Mouse (Mus musculus) adrenal gland (tissue): ENCODE data around the gene 4930523C07Rik.

Experiments
- intact Hi-C: fragments of 180-260 bp; cut with DNase I; formaldehyde crosslinking; loops from one replicate; pipeline ENCODE4 v1.15.1; 2025

The 4930523C07Rik gene

DNA sequence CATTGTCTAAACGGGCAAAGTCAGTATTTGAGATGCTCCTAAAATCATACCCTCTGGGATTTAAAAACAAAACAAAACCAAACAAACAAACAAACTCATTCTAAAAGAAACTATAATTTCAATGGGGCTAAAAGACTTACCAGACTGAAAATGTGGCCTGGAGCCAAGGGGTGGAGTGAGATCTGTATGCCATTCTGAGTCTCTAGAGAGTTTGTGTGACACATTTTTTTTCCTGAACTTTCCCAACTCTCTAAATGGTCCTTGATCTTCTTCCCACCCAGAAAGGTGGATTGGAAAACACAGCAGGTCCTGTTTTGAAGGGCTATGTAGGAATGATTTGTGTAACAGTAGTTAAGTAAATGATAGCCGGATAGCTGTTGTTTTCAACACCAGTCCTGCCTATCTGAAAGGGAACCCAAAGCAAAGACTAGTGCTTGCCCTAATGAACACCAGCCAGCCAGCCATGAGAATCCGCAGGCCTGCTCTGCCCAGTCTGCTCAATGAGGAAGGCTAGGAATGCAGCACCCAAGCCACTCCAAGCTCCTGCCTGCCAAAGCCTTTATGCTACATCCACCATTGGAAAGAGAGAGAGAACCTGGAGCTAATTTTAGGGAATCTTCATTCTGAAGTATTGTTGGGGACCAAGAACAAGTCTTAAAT, 1.0 kb downstream of the 4930523C07Rik start:
- intact Hi-C loops, result no loop called here

DNA sequence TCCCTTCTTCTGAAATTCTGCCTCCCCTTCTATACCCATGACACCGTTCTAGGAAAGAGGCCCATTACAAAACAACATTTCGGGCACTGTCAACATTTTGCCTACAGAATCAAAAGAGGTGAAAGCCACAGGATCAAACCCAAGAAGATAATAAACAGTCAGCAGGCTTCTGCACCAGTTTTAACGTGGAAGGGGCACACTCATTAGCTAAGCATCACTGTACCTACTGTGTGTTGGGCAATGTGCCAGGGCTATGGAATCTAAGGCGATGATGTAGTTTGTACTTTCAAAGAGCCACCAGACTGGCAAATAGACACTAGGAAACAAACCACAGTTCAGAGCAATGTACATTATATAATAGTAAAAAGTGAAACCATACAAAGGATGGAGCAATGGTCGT, 1.8 kb downstream of the 4930523C07Rik start:
- intact Hi-C loops, result no loop called here

DNA sequence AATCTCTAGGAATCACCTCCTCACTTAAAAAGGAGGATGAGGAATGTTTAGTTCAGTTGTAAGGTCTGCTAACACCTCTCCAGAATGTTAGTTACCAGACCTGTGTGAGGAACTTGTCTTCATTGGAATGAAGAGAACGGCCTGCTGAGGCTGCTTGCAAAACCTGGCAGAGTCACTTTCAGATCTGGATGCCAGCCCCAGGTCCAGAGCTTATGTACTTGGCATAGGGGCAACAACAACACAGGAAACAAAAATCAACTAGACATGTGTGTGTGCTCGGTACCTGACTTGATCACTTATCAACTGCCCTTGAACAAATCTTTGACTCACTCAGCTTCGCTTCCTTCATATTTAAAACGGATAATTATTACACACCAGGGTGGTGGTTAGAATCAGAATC, 2.6 kb downstream of the 4930523C07Rik start:
- intact Hi-C loops, result no loop called here

DNA sequence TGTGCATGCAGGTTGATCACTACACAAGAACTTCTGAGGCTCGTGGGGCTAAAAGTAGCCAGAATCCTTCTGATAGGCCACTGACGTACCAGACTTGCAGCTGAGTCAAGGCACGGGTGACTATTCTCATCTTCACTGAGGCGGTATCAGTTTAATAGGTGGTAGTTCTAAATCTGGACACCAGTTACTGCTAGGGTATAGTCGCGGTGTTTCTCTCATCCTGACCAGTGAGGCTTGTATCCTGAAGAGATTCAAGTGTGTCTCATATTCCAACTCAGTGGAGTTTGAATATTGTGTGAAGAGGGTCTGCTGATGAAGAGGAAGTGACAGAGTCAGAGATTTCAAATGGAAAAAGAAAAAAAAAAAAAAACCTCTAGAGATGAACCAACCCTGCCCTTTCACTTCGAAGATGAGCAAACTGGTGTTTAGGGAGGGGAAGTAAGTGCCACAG, 3.3 kb downstream of the 4930523C07Rik start:
- intact Hi-C loops, result no loop called here

DNA sequence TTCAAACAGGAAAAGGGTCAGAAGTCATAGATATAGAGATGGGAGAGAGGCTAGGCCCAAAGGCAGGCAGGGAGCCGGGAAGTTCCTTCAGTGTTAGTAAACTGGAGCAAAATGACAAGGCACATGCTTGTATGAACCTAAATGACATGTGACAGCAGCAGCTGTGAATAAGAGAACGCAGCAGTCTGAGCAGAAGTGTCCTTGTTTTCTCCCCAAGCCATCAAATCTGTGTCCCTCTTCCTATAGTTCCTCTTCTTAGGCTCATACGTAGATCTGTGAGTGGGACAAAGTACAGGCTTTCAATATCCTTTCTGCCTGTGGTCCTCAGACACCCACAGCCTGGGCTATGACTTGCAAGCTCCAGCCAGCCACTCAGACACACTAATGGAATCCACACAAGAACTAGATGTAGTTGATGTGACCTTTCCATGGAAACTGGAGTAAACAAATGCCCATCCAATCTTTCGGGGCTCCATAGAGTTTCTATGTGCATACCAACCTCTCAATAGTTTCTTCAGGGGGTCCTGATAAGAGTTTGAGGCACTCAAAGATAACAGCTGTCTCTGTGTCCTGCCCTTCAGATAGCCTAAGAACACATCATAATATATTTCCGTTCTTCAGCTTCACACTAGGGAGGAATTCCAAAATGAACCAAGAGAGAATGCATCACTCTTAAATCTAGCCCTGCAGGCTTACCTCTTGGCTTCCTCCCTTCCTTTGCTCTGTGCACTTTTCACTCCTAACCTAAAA, 5.1 kb downstream of the 4930523C07Rik start:
- intact Hi-C loops, result no loop called here

DNA sequence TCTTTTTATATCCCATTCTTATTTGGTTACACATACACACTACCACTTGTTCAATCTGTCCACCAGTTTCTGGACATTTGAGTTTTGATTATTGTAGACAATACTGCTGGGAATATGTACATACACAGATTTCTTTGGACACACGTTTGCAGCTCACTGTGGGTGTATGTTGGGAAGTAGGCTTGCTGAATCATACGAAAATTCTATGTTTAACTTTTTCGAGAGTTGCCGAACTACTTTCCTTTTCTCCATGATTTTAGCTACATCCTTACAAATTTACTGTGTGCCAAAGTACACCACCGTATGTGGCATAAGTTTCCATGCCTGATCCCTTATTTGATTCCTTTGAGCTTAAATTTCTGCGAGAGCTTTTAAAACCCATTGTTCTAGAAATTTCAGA, 6.7 kb downstream of the 4930523C07Rik start:
- intact Hi-C loops, result no loop called here

DNA sequence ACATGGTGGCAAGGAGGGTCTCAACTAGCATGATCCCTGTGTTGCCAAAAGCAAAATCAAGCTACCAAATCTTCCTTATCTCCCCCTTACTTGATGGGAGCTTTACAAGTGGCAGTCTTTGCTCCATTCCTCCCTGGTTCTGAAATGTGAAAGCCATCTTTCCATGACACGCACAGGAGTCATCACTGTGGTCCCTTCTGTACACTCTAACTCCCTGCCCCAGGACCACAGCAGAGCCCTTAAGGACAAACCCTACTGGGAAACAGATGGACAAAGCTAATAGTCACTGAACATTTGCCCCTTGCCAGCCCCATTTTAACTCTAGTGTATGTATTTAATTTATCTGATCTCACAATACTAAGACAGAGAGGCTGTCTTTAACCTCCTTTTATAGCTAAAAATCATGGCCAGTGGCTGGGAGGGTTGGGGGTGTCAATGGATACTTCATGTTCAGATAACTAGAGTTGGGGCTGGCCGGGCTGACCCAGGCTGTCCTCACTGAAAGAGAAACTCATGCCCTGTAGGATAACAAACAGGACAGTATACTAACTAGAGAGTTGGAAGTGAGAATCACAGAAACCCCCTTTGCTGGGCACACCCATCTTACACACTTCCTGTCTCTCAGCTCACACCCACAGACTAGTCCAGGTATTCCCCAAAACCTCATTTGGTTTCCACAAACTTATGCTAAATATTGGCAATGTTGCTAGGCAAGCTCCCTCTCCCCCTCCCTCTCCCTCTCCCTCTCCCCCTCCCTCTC, 8.6 kb downstream of the 4930523C07Rik start:
- intact Hi-C loops, result no loop called here

DNA sequence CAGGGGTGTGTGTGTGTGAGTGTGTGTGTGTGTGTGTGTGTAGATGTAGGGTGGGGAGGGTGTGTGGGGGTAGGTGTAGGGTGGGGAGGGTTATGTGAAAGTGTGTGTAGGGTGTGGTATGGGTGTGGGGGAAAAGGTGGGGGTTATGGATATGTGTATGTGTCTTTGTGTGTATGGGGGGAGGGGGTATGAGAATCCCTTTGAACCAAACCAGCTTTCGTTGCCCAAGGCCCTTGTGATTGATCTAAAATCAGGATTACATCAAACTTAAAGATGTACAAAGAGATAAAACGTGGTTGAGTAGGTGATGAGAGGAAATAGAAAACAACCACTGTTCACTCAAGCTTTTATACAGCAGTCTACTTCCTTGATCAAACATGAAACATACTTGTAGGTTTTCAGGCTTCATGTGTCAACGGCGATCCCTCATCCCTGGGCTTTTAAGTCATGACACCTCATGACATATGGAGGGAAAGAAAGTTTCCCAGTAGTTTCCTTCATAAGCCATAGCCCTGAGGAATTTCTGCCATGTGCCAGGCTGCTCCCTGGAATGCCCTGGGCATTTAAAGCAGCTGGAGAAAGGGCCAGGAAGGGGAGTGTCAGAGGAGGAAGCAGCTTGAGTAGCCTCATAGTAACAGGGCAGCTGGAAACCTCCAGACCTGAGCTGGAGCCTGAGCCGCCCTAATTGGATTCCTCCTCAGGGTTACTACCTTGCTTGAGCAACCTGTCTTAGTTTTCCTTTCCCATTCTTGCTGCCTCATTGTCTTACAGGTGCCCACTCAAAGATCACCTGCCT, 9.5 kb downstream of the 4930523C07Rik start:
- intact Hi-C loops, result no loop called here

DNA sequence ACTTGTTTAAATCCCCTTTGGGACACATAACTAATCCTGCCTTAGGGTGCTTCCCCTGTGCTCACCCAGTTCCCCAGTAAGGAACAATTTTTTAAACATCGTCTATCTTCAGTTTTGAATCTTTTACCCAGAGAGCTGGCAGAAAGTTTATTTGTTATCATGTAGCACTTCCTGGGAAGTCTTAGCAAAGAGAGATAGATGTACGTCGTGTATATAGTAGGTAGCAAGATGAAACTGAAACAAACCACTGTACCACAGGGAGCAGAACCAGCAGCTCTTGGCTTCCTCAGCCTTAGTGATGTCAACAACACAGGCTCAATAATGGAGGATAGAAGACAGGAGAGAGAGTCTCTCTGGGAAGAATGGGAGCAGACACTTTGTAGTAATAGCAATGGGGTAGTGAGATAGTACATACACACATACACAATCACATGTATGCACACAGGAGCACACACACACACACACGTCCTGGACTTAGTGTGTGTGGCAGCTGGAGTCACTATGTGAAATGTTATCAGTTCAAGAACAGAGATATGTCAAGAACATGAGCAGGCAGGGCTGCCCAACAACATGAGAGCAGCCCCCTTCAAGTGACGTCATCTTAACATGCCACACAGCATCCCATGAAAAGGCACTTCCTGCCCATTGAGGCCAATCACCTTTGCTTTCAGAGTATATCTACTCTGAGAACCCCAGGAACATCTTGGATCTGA, 10.3 kb downstream of the 4930523C07Rik start:
- intact Hi-C loops, result no loop called here

DNA sequence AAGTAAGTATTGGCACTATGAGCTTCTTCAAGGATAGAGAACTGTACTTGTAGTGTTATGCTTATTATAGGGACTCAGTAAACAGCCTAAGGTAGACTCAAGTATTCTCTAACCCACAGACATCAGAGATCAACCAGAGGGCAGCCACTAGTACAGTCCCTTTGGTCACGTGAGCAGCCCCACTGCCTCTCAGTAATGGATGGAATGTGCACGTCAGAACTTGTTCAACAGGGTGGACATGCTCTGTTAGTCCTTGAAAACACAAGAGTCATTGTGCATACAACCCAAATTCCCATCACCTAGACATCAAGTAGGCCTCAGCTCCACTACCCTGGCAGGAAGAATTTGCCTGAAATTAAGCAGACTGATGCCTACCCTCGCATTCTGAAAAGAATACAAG, 13.5 kb downstream of the 4930523C07Rik start:
- intact Hi-C loops, result no loop called here

DNA sequence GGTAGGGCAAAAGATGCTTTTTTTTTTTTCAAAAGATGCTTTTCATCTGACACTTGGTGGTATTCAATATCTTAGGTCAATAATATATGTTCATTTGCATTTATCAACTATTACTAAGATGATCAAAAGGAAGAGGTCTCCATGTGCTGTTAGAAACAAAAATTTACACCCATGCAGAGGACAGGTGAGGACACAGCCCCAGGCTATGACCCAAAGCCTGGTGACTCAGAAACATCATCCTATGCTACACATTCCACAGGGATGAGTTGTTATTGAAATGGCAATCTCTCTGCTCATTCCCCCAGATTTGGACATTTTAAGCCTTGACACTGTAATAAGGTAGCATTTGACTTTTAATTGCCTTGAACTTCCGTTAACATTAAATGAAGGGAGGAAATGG, 15.7 kb downstream of the 4930523C07Rik start:
- intact Hi-C loops, result loop anchor here (5.0 kb wide), 1 partner anchor 148 kb away; no protein-coding TSS in a partner anchor

DNA sequence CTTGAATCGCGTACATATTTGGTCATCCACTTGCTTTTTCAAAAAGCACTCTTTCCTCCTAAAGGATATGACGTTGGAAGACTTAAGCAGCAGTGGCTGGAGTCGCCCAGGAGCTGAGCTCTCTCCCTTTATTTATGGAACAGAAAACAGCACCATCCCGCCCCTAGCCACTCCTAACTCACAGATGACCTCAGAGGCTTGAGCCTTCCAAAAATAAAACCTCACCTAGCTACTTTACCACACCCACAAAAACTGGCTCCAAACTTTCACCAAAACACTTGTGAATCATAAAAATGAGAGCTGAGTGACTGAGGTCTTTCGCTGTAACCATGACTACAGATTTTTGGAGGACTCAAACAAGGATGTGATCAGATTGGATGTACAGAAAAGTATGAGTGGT, 16.4 kb downstream of the 4930523C07Rik start:
- intact Hi-C loops, result loop anchor here (5.0 kb wide), 1 partner anchor 148 kb away; no protein-coding TSS in a partner anchor

DNA sequence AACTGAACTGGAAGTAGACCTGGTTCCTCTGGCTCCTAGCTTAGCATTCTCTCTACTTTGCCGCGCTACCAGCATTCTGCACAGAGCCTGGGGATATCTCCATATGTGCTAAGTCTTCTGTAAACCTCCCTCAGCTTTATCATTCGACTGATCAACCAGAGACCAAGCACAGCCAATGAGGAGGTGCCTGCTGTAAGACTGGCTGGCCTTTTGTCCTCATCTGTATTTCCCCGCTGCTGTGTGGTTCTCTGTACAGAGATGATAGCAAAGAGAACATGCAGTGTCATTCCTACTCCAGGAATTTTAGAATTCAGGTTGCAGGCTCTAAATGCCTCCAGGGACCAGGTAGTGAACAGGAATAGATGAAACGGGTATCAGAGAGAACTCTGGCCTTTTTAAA, 17.1 kb downstream of the 4930523C07Rik start:
- intact Hi-C loops, result loop anchor here (5.0 kb wide), 1 partner anchor 149 kb away; no protein-coding TSS in a partner anchor

DNA sequence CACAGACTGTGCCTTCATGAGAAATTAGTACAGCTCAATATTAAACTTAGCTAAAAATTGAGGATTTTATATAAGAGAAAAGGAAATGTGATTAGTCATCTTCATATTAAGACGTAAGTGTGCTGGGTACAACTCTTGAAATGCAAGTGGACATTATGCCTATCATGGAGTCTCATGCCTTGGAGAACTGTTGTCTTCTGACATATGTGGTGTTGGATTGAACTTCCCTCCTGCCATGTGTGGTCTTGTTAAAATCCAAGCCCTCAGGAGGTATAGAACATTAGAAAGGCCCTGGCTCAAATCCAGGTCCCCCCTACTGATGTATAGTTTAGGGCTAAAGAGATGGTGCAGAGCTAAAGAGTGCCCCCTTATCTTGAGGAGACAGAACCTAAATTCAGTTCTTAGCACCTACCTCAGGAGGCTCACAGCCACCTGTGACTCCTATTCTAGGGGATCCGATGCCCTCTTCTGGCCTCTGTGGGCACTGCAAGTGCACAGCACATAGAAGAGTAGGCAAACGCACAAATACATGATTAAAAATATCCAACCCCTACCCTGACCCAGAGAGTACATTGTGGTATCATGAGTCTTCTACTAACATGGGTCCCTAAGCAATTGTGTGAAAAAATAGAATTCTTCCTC, 17.7 kb downstream of the 4930523C07Rik start:
- intact Hi-C loops, result loop anchor here (5.0 kb wide), 1 partner anchor 150 kb away; no protein-coding TSS in a partner anchor

DNA sequence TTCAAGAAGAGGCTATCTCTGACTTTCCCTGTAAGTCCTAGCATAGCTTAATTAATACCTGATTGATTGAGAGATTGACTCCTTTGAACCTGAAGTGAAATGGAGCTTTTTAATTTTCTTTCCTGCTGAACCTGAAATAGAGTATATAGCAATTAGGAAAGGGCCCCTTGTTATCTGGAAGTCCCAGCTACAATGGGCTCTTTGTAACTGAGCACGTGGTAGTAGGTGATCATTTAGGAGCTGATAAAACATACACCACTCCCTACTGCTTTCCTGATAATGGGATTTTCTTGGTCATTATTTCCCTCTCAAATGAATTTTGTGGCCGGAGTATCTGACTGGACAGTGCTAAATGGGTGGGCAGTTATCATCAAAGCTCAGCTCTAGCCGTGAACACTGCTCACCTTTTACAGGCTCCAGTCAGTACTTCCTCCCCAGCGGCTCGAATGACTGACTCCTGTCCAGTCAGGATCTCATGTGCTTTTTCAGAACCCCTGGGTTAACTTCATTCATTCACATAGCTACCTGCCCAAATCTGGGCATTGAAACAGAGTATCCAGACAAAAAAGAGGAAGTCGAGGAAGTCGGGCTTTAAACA, 20.5 kb downstream of the 4930523C07Rik start:
- intact Hi-C loops, result loop anchor here (5.0 kb wide), 1 partner anchor 152 kb away; no protein-coding TSS in a partner anchor

DNA sequence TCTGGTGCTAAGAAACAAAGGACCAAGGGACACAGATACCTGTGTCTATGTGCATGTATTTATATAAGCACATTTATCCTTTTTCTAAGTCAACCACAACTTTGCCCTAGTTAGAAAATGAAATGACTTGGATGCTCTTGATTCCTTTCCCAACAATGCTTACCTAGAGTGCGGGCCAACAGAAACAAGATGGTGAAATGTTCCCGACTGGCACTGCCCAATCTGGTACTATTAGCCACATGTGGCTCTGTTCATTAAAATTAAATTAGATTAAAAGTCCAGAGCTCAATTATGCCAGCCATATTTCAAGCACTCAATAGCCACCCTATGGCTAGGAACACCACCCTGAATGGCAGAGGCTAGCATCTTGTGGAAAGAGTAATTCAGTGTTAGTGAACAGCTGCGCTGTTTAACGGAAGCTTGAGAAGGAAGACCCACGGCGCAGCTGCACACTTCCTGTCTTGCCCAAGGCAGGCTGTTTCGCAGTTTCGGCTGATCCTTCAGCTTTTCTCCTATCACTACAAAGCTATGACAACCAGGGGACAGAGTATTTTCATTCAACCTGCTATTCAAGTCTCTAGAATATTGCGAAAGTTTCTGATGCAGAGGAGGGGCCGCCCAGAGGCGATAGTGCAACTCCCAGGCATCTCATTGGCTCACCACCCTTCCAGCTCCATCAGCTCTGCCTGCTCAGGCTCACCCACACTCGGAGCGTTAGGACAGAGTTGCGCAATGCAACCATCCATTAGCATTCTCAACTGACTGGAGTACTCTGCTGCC, 34.9 kb downstream of the 4930523C07Rik start:
- intact Hi-C loops, result loop anchor here (10.0 kb wide), 1 partner anchor 554 kb away; the partner anchor contains the start of gene Tnr

DNA sequence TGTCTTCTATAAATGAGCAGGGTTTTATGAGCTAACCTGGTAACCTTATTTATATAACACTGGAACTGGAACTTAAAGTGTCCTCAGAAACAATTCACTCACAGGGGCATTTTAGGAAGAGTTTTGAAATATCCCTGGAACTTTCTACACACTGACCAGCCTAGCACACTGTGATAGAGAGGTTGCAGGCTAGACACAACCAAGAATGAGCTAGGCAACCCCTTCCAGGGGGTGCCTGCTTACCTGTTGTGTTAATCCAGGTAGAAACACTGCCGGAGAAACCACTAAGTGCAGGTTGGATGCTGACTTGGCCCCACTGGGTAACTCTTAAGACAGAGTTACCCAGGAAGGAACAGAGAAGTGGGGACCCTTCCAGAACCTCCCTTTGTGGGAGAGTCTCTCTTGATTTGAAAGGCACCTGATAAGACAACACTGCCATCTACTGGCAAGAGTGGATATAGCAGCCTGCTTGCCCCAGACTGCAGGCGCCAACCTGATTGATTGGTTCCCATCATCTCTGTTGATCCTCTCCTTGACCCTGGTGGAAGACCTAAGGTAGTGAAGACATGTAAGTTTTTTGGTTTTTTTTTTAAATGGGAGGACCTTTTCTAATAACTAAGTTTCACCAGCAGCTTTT, 36.7 kb downstream of the 4930523C07Rik start:
- intact Hi-C loops, result loop anchor here (2.0 to 5.0 kb wide), 2 partner anchors 170 to 689 kb away; no protein-coding TSS in a partner anchor

DNA sequence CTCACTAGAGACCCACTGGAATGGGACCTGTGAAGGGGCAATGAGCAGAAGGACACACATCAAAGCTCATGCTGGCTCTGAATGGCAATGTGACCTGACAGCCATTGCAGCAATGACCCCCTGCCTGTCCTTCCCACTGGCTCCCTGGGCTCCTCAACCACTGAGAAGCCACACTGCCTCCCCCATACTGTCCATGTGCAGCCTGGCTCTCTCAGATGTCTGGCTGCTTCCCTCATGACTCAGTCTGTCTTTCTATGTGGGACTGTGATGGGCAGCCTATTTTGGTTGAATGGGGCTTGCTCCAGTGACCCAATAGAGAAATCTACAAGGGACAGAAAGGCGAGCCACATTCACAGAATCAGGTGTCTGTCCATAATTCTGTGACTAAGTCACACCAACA, 38.5 kb downstream of the 4930523C07Rik start:
- intact Hi-C loops, result loop anchor here (5.0 kb wide), 1 partner anchor 690 kb away; no protein-coding TSS in a partner anchor
